Mouse (Mus musculus): Measurements from ENCODE around the gene Rhoj.
"Not testable (repeated sequence)": the region's sequence is repeated elsewhere in the genome, so short reads cannot be mapped to it uniquely, and the experiment has no call there.

Gene Rhoj

GRCm38 (mm10) chr12:75349537-75349936 is 41.4 kb downstream of the Rhoj start:
- DNase-seq (ENCODE audit: extremely low read depth, low read depth): not testable (repeated sequence)

- DNase-seq (ENCODE audit: extremely low read depth, low read depth): no peak
Measured at GRCm38 (mm10) chr12:75350750-75351149, 42.6 kb downstream of the Rhoj start.

- DNase-seq (ENCODE audit: extremely low read depth, low read depth): no peak
Measured at GRCm38 (mm10) chr12:75351846-75352245, 43.7 kb downstream of the Rhoj start.

- DNase-seq (ENCODE audit: extremely low read depth, low read depth): no peak
Measured at GRCm38 (mm10) chr12:75352410-75352809, 44.3 kb downstream of the Rhoj start.

GRCm38 (mm10) chr12:75354354-75354753 is 46.2 kb downstream of the Rhoj start:
- DNase-seq (ENCODE audit: extremely low read depth, low read depth): no peak

- no peak for DNase-seq (ENCODE audit: extremely low read depth, low read depth)
Measured at GRCm38 (mm10) chr12:75357781-75358180, 49.7 kb downstream of the Rhoj start.

- DNase-seq (ENCODE audit: extremely low read depth, low read depth): no peak
Measured at GRCm38 (mm10) chr12:75358714-75359113, 50.6 kb downstream of the Rhoj start.

- DNase-seq (ENCODE audit: extremely low read depth, low read depth): no peak
Measured at GRCm38 (mm10) chr12:75359500-75359899, 51.4 kb downstream of the Rhoj start.

- DNase-seq (ENCODE audit: extremely low read depth, low read depth): no peak
Measured at GRCm38 (mm10) chr12:75359921-75360482, 51.9 kb downstream of the Rhoj start.

- DNase-seq (ENCODE audit: extremely low read depth, low read depth): no peak
Measured at GRCm38 (mm10) chr12:75362456-75362855, 54.3 kb downstream of the Rhoj start.

GRCm38 (mm10) chr12:75364416-75364815 is 56.3 kb downstream of the Rhoj start:
- DNase-seq (ENCODE audit: extremely low read depth, low read depth): no peak

GRCm38 (mm10) chr12:75365621-75366124 is 57.6 kb downstream of the Rhoj start:
- no peak for DNase-seq (ENCODE audit: extremely low read depth, low read depth)

GRCm38 (mm10) chr12:75367371-75367770 is 59.2 kb downstream of the Rhoj start:
- DNase-seq (ENCODE audit: extremely low read depth, low read depth): no peak

GRCm38 (mm10) chr12:75368527-75368926 is 60.4 kb downstream of the Rhoj start:
- no peak for DNase-seq (ENCODE audit: extremely low read depth, low read depth)

GRCm38 (mm10) chr12:75369418-75369851 is 61.3 kb downstream of the Rhoj start:
- DNase-seq (ENCODE audit: extremely low read depth, low read depth): no peak

- DNase-seq (ENCODE audit: extremely low read depth, low read depth): no peak
Measured at GRCm38 (mm10) chr12:75374437-75374836, 66.3 kb downstream of the Rhoj start.

GRCm38 (mm10) chr12:75375060-75375459 is 66.9 kb downstream of the Rhoj start:
- no peak for DNase-seq (ENCODE audit: extremely low read depth, low read depth)

- DNase-seq (ENCODE audit: extremely low read depth, low read depth): no peak
Measured at GRCm38 (mm10) chr12:75376126-75376525, 68.0 kb downstream of the Rhoj start.

GRCm38 (mm10) chr12:75386731-75387130 is 78.6 kb downstream of the Rhoj start:
- DNase-seq (ENCODE audit: extremely low read depth, low read depth): no peak

- DNase-seq (ENCODE audit: extremely low read depth, low read depth): no peak
Measured at GRCm38 (mm10) chr12:75387156-75387555, 79.0 kb downstream of the Rhoj start.

GRCm38 (mm10) chr12:75387846-75388245 is 79.7 kb downstream of the Rhoj start:
- DNase-seq (ENCODE audit: extremely low read depth, low read depth): no peak

GRCm38 (mm10) chr12:75388521-75388920 is 80.4 kb downstream of the Rhoj start:
- no peak for DNase-seq (ENCODE audit: extremely low read depth, low read depth)

GRCm38 (mm10) chr12:75389308-75390135 is 81.4 kb downstream of the Rhoj start:
- peak; percentile 6 for DNase-seq (ENCODE audit: extremely low read depth, low read depth)
